Mouse (Mus musculus): ENCODE data around the gene Mepe.

Gene Mepe

GRCm38 (mm10) chr5:104325029-104325428, at the start of gene Mepe:
Gene Mepe, plus strand, starts transcription at chr5:104325329.
- in situ Hi-C loops (cut with MboI, MseI) = no loop called here

DNA sequence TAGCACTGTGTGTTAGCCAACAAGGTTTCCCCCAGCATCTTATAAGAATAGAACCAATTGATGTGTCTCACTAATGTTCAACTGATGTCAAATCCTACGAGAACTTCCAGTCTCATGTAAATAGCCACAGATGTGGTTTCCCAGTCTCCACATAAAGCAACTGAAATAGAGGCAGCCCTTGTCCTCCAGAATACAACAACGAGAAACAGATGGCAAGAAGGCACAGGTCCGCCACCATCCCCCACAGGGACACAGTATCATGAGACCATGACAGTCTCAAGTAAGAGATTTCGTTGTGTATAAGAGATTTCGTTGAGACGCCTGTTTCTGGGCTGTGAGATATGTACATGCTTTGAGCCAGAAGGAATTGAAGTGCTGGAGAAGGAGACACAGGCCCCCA, 30.9 kb upstream of the Mepe start:
- in situ Hi-C loops (cut with MboI, MseI) = no loop called here

- in situ Hi-C loops (cut with MboI, MseI) = no loop called here
Measured at GRCm38 (mm10) chr5:104298994-104299393, 26.1 kb upstream of the Mepe start, which contains the start of gene Ibsp. Gene Ibsp, plus strand, starts transcription at chr5:104299171.

DNA sequence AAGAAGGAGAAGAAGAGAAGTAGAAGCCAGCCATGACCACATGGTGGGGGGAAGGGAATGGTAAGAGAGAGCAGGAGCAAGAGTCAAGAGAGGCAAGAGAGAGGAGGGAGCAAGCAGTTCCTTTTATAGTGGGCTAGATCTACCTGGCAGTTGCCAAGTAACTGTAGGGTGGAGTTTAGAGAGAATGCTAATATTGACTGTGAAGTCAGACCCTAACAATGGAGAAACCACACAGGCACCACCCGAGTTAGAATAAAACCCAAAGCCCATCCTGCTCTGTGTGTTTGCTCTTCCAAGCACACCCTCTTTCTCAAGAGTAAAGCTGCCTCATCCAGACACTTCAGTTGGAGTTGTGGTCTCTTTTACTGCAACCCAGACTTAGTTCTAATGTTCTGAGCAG, 11.1 kb upstream of the Mepe start:
- in situ Hi-C loops (cut with MboI, MseI) = no loop called here

DNA sequence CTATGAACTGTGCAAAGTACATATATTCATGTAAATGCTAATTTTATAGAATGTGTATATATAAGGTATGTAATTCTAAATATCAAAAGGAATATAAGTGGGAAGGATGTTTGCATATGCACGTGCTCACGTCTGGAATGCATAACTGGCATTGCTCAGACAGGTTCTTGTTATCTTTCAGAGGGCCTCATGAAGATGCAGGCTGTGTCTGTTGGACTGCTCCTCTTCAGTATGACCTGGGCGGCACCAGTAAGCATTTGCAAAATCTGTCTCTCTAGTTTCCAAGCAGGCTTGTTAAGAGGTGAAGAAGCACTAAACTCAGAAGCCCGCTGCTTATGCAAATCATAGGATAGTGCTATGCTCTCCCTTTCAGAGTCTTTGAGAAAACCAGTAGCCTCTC, 1.8 kb downstream of the Mepe start:
- in situ Hi-C loops (cut with MboI, MseI) = no loop called here

GRCm38 (mm10) chr5:104327389-104327788, 2.3 kb downstream of the Mepe start:
- in situ Hi-C loops (cut with MboI, MseI) = no loop called here

DNA sequence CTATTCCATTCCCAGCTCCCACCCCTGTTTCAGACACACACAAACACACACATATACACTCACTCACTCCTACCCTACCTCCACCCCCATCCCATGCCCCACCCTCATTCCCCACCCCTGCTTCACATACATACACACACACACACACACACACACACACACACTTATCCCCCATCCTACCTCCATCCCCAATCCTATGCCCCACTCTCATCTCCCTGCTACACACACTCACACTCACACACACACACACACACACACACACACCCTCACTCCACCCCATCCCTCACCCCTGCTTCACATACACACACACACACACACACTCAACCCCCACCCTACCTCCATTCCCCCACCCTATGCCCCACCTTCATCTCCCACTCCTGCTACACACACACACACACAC, 2.7 kb downstream of the Mepe start:
- in situ Hi-C loops (cut with MboI, MseI) = no loop called here

DNA sequence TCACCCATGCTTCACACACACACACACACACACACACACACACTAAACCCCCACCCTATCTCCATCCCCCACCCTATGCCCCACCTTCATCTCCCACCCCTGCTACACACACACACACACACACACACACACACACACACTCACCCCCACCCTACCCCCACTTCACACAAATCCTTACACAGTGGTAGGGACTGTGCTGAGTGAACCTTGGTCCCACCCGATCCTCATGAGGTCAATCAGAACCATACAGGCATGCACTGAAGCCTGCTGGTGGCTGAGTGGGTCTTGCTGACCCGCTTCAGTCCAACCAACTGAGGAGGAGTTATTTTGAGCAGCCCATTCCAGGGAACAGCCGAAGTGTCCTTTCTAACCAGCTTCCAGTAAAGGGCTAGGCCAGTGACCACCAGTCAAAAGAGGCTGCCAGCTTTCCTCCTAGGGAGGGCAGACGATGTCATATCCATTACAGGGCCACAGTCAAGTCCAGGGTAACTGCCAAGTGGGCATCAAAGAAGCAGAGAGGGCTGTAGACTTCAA, 3.3 kb downstream of the Mepe start:
- in situ Hi-C loops (cut with MboI, MseI) = no loop called here

GRCm38 (mm10) chr5:104329381-104329780, 4.3 kb downstream of the Mepe start:
- in situ Hi-C loops (cut with MboI, MseI) = no loop called here

DNA sequence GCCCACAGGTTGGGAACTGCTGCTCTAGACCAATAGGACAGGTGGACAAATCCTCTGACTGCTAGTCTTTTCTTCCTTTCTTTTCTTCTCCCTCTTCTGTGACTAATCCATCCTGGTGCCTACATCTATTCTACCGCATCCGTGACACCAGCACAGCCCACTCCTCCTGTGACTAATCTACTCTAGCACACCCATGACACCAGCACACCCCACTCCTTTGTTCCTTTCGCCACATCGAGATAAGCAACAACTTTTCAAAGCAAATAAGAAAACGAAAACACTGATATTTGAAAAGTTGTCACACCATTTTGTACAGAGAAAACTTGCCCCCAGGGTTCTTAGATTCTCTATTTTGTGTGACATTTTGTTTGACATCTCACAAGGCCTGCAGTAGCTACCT, 5.0 kb downstream of the Mepe start:
- in situ Hi-C loops (cut with MboI, MseI) = no loop called here

- in situ Hi-C loops (cut with MboI, MseI) = no loop called here
Measured at GRCm38 (mm10) chr5:104332296-104332695, 7.2 kb downstream of the Mepe start.

DNA sequence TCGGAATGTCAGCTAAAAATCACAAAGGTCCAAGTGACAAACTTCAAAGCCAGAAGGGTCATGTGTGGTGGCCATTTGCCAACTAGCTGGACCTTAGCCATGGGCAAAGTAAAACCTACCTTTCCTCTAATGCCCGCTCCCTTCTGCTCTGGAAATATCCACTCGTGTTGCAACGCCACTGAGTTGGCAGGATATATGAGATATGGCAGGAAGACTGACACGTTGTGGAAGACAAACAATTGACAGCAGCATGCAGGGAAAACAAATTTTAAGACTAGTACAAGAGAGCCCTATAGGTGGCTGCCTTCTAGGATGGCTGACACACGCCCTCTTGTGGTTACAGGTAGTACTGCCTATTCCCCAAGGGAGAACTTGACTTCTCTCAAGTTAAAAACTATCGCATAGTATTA, 8.1 kb downstream of the Mepe start:
- in situ Hi-C loops (cut with MboI, MseI) = no loop called here

GRCm38 (mm10) chr5:104333643-104334042, 8.5 kb downstream of the Mepe start:
- in situ Hi-C loops (cut with MboI, MseI) = no loop called here

DNA sequence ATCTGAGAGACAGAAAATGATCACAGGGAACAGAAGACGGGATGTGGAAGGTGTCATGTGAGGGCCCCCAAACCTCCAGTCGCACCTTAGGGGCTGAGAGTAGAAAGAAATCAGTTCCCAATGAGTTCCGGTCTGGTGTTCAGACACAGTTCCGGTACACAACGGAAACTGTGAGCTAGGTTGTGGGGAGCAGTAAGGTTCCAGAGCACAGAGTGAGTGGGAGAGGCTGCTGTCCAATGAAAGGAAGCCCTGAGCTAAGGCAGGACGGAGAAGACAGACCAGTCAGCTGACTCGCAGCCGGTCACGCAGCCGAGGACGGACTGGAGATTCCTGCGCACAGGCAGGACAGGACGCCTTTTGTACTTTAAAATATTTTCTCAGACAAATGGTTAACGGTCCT, 9.4 kb downstream of the Mepe start:
- in situ Hi-C loops (cut with MboI, MseI) = no loop called here

DNA sequence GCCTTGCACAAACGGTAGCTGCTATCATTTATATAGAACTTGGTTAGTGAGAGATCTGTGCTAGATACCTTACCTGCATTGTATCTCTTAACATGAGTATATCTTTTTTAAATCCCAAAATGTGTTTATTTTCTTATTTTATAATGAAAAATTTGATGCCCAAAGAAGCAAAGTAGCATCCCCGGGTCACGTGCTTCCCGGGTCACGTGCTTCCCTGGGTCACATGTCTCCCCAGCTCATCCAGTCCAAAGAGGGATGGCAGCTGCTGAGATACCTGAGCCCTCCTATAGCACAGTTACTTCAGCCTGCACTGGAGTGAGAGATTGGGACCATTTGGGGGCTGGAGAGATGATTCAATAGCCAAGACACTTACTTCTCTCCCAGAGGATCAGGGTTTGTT, 10.8 kb downstream of the Mepe start:
- in situ Hi-C loops (cut with MboI, MseI) = no loop called here

- in situ Hi-C loops (cut with MboI, MseI) = no loop called here
Measured at GRCm38 (mm10) chr5:104337491-104337890, 12.4 kb downstream of the Mepe start.

DNA sequence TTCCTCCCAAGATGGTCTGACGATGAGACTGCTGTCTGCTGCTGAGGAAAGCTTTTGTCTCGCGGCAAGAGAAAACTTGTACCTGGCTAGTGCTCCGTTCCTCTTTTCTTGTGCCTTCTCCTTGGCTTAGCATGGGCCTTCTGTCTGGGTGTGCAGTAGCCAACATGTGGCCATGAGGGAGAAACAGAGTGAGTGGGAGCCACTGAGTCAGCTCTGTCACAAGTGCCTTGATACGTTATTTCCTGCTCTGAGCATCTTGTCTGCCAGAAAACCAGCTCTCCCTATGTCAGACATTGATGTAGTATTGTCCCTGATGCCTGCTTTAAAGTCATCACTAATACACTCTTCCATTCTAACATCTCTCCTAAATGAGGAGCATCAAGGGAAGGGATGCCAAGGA, 13.9 kb downstream of the Mepe start:
- in situ Hi-C loops (cut with MboI, MseI) = no loop called here

DNA sequence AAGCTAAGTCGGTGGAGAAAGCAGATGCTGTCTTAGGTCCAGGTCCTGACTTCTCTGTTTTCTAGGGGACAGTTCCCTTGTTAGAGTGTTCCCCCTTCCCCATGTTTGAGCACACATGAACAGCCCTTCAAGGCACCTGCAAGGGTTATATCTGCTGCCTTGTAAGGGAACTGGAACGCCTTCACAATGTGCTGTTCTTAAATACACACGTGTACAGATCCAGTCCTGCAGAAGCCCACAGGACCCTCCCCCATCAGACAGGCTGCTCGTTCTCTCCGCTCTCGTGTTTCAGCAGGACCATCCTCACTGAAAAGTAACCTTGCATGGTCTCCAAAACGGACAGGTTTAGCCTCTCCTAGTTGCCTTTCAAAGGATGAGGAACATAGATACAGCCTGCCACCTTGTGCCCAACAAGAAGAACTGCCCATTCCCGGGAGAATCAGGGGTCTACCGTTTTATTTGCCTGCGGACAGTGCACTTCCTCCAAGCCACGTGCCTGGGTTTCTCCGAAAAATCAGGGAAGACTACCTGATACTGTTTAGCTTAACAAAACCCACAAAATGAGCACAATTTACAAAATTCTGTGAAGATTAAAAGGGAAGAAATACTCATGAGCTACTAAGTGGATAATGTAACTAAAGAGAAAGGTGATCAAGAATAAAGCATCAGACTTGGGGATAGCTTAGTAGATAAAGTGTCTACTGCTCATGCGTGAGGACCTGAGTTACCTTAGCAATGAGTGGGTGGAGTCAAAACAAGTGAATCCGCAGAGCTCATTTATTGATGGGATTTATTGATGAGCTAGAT, 14.8 kb downstream of the Mepe start:
- in situ Hi-C loops (cut with MboI, MseI) = no loop called here

DNA sequence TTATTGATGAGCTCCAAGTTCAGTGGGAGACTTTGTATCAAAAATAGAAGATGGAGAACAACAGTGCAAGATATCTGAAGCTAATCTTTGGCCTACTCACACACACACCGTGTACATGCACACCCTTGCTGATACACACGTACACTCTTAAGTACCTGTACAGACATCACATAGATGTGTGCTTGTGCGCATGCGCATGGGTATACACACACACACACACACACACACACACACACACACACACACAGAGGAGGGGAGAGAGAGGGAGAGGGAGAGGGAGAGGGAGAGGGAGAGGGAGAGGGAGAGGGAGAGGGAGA, 15.3 kb downstream of the Mepe start:
- in situ Hi-C loops (cut with MboI, MseI) = no loop called here

DNA sequence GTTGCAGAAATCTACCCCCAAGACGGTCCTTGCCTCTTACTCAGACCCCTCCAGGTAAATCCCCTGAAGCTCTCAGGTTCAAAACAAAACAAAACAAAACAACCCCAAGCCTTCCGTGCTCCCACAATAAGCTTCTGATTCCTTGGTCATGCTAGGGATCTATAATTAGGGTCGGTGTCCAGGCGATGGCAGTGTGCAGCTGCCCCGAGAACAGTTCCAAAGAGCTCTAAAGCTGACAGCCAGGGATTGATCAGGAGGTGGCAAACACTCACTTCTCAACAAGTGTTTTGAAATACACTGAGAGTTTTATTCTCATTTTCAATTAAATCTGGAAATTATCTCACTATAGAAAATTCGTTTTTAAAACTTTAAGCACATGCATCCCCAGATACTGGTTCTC, 17.8 kb downstream of the Mepe start:
- in situ Hi-C loops (cut with MboI, MseI) = no loop called here

GRCm38 (mm10) chr5:104344526-104345240, 19.6 kb downstream of the Mepe start:
- in situ Hi-C loops (cut with MboI, MseI) = no loop called here

- in situ Hi-C loops (cut with MboI, MseI) = no loop called here
Measured at GRCm38 (mm10) chr5:104345241-104345630, 20.1 kb downstream of the Mepe start.

DNA sequence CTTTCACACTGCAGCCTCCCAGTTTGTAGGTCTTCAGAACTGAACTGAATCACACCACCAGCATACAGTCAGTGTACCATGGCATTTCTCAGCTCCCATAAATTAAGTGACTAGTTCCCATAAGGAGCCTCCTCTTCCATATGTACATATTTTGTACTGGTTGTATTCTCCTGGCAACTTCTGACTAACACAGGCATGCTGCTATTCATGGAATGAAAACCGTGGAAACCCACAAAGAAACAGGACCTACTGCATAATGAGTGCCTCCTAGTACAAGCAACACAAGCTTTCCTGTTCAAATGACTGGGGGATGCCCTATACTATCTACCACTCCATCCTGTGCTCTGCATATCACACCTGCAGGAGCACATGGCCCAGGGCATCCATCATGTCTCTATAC, 25.9 kb downstream of the Mepe start:
- in situ Hi-C loops (cut with MboI, MseI) = no loop called here

All from T-helper 2 cell (primary cell).